Mouse (Mus musculus) intestine, postnatal 0 days (tissue): Measurements from ENCODE around the gene Kiss1r. TPM values are rescaled to one million over a fixed set of nuclear protein-coding genes. Genes with fewer than 3 reads are reported as not detected.

Source experiments
- ATAC-seq: fragments of 200-750 bp; cut with Nextera tagmentation; 2 replicates; pipeline ENCODE4 v1.8.0; 2017; ENCODE audit warnings: mild to moderate bottlenecking, moderate TSS enrichment, moderate library complexity
- H3K27ac ChIP-seq: fragments of 300-500 bp; sonication (generic); 2 replicates; pipeline ENCODE4 v1.5.1; 2014; ENCODE audit warnings: mild to moderate bottlenecking, low read depth, low read length, moderate library complexity
- H3K27me3 ChIP-seq: fragments of 300-500 bp; sonication (generic); replicated peaks from 2 replicates; pipeline ENCODE4 v1.6.1; 2014; ENCODE audit warnings: low read length, mixed read lengths; ENCODE audit not compliant: control insufficient read depth, insufficient read depth
- H3K36me3 ChIP-seq: fragments of 300-500 bp; sonication (generic); 2 replicates; pipeline ENCODE4 v1.6.1; 2014; ENCODE audit warnings: mild to moderate bottlenecking, moderate library complexity; ENCODE audit not compliant: control insufficient read depth, insufficient read depth
- H3K4me1 ChIP-seq: fragments of 300-500 bp; sonication (generic); replicated peaks from 2 replicates; pipeline ENCODE4 v1.6.1; 2014; ENCODE audit warnings: antibody characterized with exemption, low read length, mixed read lengths; ENCODE audit not compliant: control insufficient read depth, insufficient read depth
- H3K4me2 ChIP-seq: fragments of 300-500 bp; sonication (generic); replicated peaks from 2 replicates; pipeline ENCODE4 v1.6.1; 2014; ENCODE audit warnings: low read depth, mild to moderate bottlenecking, moderate library complexity
- H3K4me3 ChIP-seq: fragments of 300-500 bp; sonication (generic); 2 replicates; pipeline ENCODE4 v1.5.1; 2014; ENCODE audit warnings: low read depth, low read length
- H3K9ac ChIP-seq: fragments of 300-500 bp; sonication (generic); 2 replicates; pipeline ENCODE4 v1.6.1; 2014; ENCODE audit warnings: mild to moderate bottlenecking, low read depth, low read length
- H3K9me3 ChIP-seq: fragments of 300-500 bp; sonication (generic); 2 replicates; pipeline ENCODE4 v1.6.1; 2016; ENCODE audit warnings: mixed run types; ENCODE audit not compliant: control insufficient read depth
- CTCF ChIP-seq: sonication (generic); IDR thresholded peaks from 2 replicates; pipeline ENCODE4 v1.5.1; 2016; ENCODE audit warnings: low read depth, mild to moderate bottlenecking, control low read depth, antibody characterized with exemption, moderate library complexity
- WGBS: fragments of 180-500 bp; shearing (Covaris S2); extraction: QIAGEN DNeasy Blood & Tissue Kit; methylation state at CpG from one replicate; pipeline ENCODE4 v1.1.7; 2014; 5-methylcytosine and 5-hydroxymethylcytosine counted together
- polyA plus RNA-seq: library from polyadenylated mRNA; unstranded; fragments of >200 nt; fragmentation: Nextera tagmentation; extraction: Ambion mirVana; gene quantifications from 2 replicates; pipeline ENCODE4 v1.2.1, GENCODE M21; 2015

Kiss1r gene
- polyA plus RNA-seq, 1 experiment from 2014 or later: 0.47 TPM

- Histone ChIP-seq H3K4me3 (peak overlapping the region; percentile 7; the same call in 1 of the 2 replicates), H3K27ac (no peak overlapping the region), H3K9me3 (no peaks in the 10 kb centered on the region), H3K9ac (no peak overlapping the region), H3K27me3 (peaks cover 38% of the 10 kb centered on the region), H3K4me1 (0 out of 2 replicates have a peak, but pooled peaks cover 9% of the 10 kb centered on the region), H3K4me2 (peak overlapping the region; percentile 54), H3K36me3 (no peaks in the 10 kb centered on the region; the same call in 1 of the 2 replicates)
- no peak for ATAC-seq
- WGBS: 8% methylated on average over 21 of the region's 21 CpGs
- TF ChIP-seq CTCF: no peak
Observed at GRCm38 (mm10) chr10:79919251-79919849, 2.6 kb downstream of the Kiss1r start.

GRCm38 (mm10) chr10:79920056-79920890, 3.5 kb downstream of the Kiss1r start:
- no peak overlapping the region for H3K9ac ChIP-seq
- H3K27me3 ChIP-seq: peaks cover 38% of the 10 kb centered on the region
- H3K27ac ChIP-seq: no peak overlapping the region
- H3K4me2 ChIP-seq: peak overlapping the region; percentile 59
- 0 out of 2 replicates have a peak, but pooled peaks cover 9% of the 10 kb centered on the region for H3K4me1 ChIP-seq
- no peak for TF ChIP-seq CTCF
- 0 out of 2 replicates have a peak overlapping the region, but pooled peaks have one; percentile 13 for H3K4me3 ChIP-seq
- H3K36me3 ChIP-seq: no peaks in the 10 kb centered on the region; the same call in 1 of the 2 replicates
- WGBS: 27% methylated on average over 26 of the region's 26 CpGs
- H3K9me3 ChIP-seq: no peaks in the 10 kb centered on the region
- no peak for ATAC-seq

GRCm38 (mm10) chr10:79920958-79921535, 4.3 kb downstream of the Kiss1r start, which contains the start of gene R3hdm4:
Gene R3hdm4, minus strand, starts transcription at chr10:79921208.
- Histone ChIP-seq H3K36me3 (no peaks in the 10 kb centered on the region; the same call in 1 of the 2 replicates), H3K27me3 (peaks cover 38% of the 10 kb centered on the region)
- WGBS: 3% methylated on average over 38 of the region's 41 CpGs

GRCm38 (mm10) chr10:79921572-79921971, 4.8 kb downstream of the Kiss1r start:
- WGBS: 7% methylated on average over 33 of the region's 34 CpGs
- 0 out of 2 replicates have a peak, but pooled peaks cover 3% of the 10 kb centered on the region for H3K4me1 ChIP-seq
- H3K4me2 ChIP-seq: peak overlapping the region; percentile 59
- H3K9ac ChIP-seq: no peak overlapping the region
- ATAC-seq: no peak
- H3K4me3 ChIP-seq: peak overlapping the region; percentile 13
- H3K27me3 ChIP-seq: peaks cover 38% of the 10 kb centered on the region
- no peak for TF ChIP-seq CTCF
- H3K27ac ChIP-seq: no peak overlapping the region
- H3K36me3 ChIP-seq: no peaks in the 10 kb centered on the region; the same call in 1 of the 2 replicates
- no peaks in the 10 kb centered on the region for H3K9me3 ChIP-seq

More at GRCm38 (mm10) chr10:79920958-79921535, 4.3 kb downstream of the Kiss1r start, which contains the start of gene R3hdm4:
- ATAC-seq: 0 out of 2 replicates have a peak, but pooled peaks have one; percentile 20
- Histone ChIP-seq H3K4me2 (peak within 1 kb of the TSS; percentile 59), H3K27ac (no peak within 1 kb of the TSS), H3K9me3 (no peaks in the 10 kb centered on the region), H3K4me3 (peak within 1 kb of the TSS; percentile 13), H3K9ac (no peak within 1 kb of the TSS), H3K4me1 (0 out of 2 replicates have a peak, but pooled peaks cover 6% of the 10 kb centered on the region)
- TF ChIP-seq CTCF: peak; percentile 2; the same call in 1 of the 2 replicates

DNA sequence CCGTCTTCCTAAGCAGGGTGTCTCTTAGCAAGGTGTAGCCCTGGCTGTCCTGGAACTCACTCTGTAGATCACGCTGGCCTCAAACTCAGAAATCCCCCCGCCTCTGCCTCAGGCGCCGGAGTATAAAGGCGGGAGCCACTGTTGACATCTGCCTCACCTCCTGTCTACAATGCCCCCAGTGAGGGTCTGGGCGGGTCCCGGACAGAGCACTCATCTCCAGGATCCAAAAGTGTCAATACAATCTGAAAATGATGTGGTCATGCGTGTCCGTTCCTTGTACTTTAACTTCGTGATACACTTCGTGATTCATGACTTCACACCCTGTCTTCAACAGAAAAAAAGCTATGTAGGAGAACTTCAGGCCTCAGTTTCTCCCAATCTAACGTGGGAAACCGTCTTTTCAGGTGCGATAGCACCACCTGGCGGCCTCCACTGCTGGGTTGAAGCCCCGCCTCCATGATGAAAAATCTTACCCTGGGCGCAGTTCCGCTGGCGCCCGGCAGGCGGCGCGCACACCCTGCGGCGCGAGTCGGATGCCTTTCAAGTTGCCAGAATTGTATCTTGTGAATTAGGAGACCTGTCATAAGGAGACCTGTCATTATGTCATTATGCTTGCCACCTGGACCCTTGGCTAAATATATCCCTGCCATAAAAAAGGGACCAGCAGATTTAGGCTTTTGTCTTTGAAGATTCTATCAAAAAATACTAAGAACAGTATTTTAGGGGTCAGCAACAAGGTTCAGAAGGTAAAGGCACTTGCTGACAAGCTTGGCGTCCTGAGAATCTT, 8.4 kb downstream of the Kiss1r start:
- peaks cover 7% of the 10 kb centered on the region; the same call in 1 of the 2 replicates for H3K4me1 ChIP-seq
- 0 out of 2 replicates have a peak overlapping the region, but pooled peaks have one; percentile 92 for H3K27ac ChIP-seq
- ATAC-seq: no peak
- peak overlapping the region; percentile 90 for H3K4me2 ChIP-seq
- no peak overlapping the region for H3K4me3 ChIP-seq
- peaks cover 21% of the 10 kb centered on the region for H3K27me3 ChIP-seq
- peak; percentile 100 for TF ChIP-seq CTCF
- H3K36me3 ChIP-seq: peaks cover 2% of the 10 kb centered on the region; the same call in 1 of the 2 replicates
- 11% methylated on average over 29 of the region's 29 CpGs for WGBS
- no peak overlapping the region for H3K9ac ChIP-seq
- H3K9me3 ChIP-seq: no peaks in the 10 kb centered on the region
